Mouse (Mus musculus): ENCODE results near the gene Agpat1. TPM values are rescaled to one million over a fixed set of nuclear protein-coding genes. Genes with fewer than 3 reads are reported as not detected.

Agpat1 gene
- polyA plus RNA-seq, 1 experiment from 2014 or later: 49.3 TPM

GRCm38 (mm10) chr17:34628644-34628967 lies 24.5 kb downstream of the Agpat1 start:
- no peak for ATAC-seq (ENCODE audit: insufficient read depth, low FRiP score, low read depth)
- H3K9ac ChIP-seq: no peak overlapping the region
- H3K4me3 ChIP-seq (replicated peaks): peak overlapping the region; percentile 77
- 30% methylated on average over 5 of the region's 5 CpGs for WGBS
- peak overlapping the region; percentile 95 for H3K27ac ChIP-seq
- peaks cover 50% of the 10 kb centered on the region for H3K4me1 ChIP-seq
- H3K27me3 ChIP-seq (replicated peaks): peaks cover 26% of the 10 kb centered on the region
- peak overlapping the region; percentile 96 for H3K4me2 ChIP-seq
- H3K9me3 ChIP-seq: no peaks in the 10 kb centered on the region
- 0 out of 2 replicates have a peak, but pooled peaks cover 2% of the 10 kb centered on the region for H3K36me3 ChIP-seq

- H3K9me3 ChIP-seq: no peaks in the 10 kb centered on the region
- peak within 1 kb of the TSS; percentile 62; the same call in 1 of the 2 replicates for H3K9ac ChIP-seq
- 0 out of 2 replicates have a peak, but pooled peaks cover 2% of the 10 kb centered on the region for H3K36me3 ChIP-seq
- peaks cover 50% of the 10 kb centered on the region for H3K4me1 ChIP-seq
- peak within 1 kb of the TSS; percentile 95 for H3K27ac ChIP-seq
- 11% methylated on average over 16 of the region's 16 CpGs for WGBS
- H3K4me3 ChIP-seq (replicated peaks): peak within 1 kb of the TSS; percentile 77
- H3K4me2 ChIP-seq: peak within 1 kb of the TSS; percentile 96
- peaks cover 26% of the 10 kb centered on the region for H3K27me3 ChIP-seq (replicated peaks)
- ATAC-seq (ENCODE audit: insufficient read depth, low FRiP score, low read depth): no peak
Observed at GRCm38 (mm10) chr17:34629221-34629751, 25.2 kb downstream of the Agpat1 start, which contains the start of gene Prrt1. TSS of gene Prrt1 (plus strand) at chr17:34629533.

- H3K9ac ChIP-seq: no peak overlapping the region
Observed at GRCm38 (mm10) chr17:34629796-34630603, 25.9 kb downstream of the Agpat1 start.

GRCm38 (mm10) chr17:34630761-34631301 lies 26.8 kb downstream of the Agpat1 start:
- WGBS: 5% methylated on average over 46 of the region's 48 CpGs
- Histone ChIP-seq H3K9me3 (no peaks in the 10 kb centered on the region), H3K4me2 (peak overlapping the region; percentile 84), H3K27me3 (replicated peaks) (peaks cover 26% of the 10 kb centered on the region), H3K36me3 (no peaks in the 10 kb centered on the region), H3K4me3 (replicated peaks) (peak overlapping the region; percentile 41), H3K4me1 (peaks cover 50% of the 10 kb centered on the region), H3K9ac (no peak overlapping the region), H3K27ac (no peak overlapping the region)
- ATAC-seq (ENCODE audit: insufficient read depth, low FRiP score, low read depth): no peak

More at GRCm38 (mm10) chr17:34629796-34630603, 25.9 kb downstream of the Agpat1 start:
- Histone ChIP-seq H3K4me1 (peaks cover 50% of the 10 kb centered on the region), H3K4me2 (peak overlapping the region; percentile 96), H3K4me3 (replicated peaks) (peak overlapping the region; percentile 77), H3K9me3 (no peaks in the 10 kb centered on the region), H3K36me3 (0 out of 2 replicates have a peak, but pooled peaks cover 2% of the 10 kb centered on the region), H3K27ac (no peak overlapping the region), H3K27me3 (replicated peaks) (peaks cover 26% of the 10 kb centered on the region)
- no peak for ATAC-seq (ENCODE audit: insufficient read depth, low FRiP score, low read depth)
- 27% methylated on average over 12 of the region's 12 CpGs for WGBS

GRCm38 (mm10) chr17:34631647-34632046 lies 27.6 kb downstream of the Agpat1 start:
- Histone ChIP-seq H3K4me3 (replicated peaks) (peak overlapping the region; percentile 41), H3K27me3 (replicated peaks) (peaks cover 26% of the 10 kb centered on the region), H3K27ac (no peak overlapping the region), H3K9ac (no peak overlapping the region), H3K4me2 (peak overlapping the region; percentile 84), H3K9me3 (no peaks in the 10 kb centered on the region), H3K36me3 (no peaks in the 10 kb centered on the region), H3K4me1 (peaks cover 41% of the 10 kb centered on the region)
- 11% methylated on average over 12 of the region's 12 CpGs for WGBS
- ATAC-seq (ENCODE audit: insufficient read depth, low FRiP score, low read depth): no peak

- ATAC-seq (ENCODE audit: insufficient read depth, low FRiP score, low read depth): peak; percentile 58
- Histone ChIP-seq H3K4me1 (peaks cover 41% of the 10 kb centered on the region), H3K27ac (peak overlapping the region; percentile 26), H3K9me3 (no peaks in the 10 kb centered on the region), H3K36me3 (no peaks in the 10 kb centered on the region), H3K27me3 (replicated peaks) (peaks cover 26% of the 10 kb centered on the region), H3K4me3 (replicated peaks) (peak overlapping the region; percentile 41), H3K4me2 (peak overlapping the region; percentile 84), H3K9ac (no peak overlapping the region)
- WGBS: under 1% methylated on average over 26 of the region's 26 CpGs
Observed at GRCm38 (mm10) chr17:34632261-34632691, 28.2 kb downstream of the Agpat1 start.

- ATAC-seq (ENCODE audit: insufficient read depth, low FRiP score, low read depth): no peak
- H3K9ac ChIP-seq: no peak overlapping the region
- H3K4me3 ChIP-seq (replicated peaks): no peak overlapping the region
- no peaks in the 10 kb centered on the region for H3K36me3 ChIP-seq
- WGBS: 65% methylated on average over 2 of the region's 2 CpGs
- no peak overlapping the region for H3K27ac ChIP-seq
- H3K4me1 ChIP-seq: peaks cover 23% of the 10 kb centered on the region
- H3K4me2 ChIP-seq: no peak overlapping the region
- H3K9me3 ChIP-seq: no peaks in the 10 kb centered on the region
- peaks cover 14% of the 10 kb centered on the region for H3K27me3 ChIP-seq (replicated peaks)
Observed at GRCm38 (mm10) chr17:34635671-34636070, 31.6 kb downstream of the Agpat1 start.

- no peaks in the 10 kb centered on the region for H3K9me3 ChIP-seq
- WGBS: 64% methylated on average over 3 of the region's 3 CpGs
- H3K4me2 ChIP-seq: no peak overlapping the region
- no peak overlapping the region for H3K4me3 ChIP-seq (replicated peaks)
- no peak overlapping the region for H3K27ac ChIP-seq
- no peaks in the 10 kb centered on the region for H3K27me3 ChIP-seq (replicated peaks)
- H3K9ac ChIP-seq: no peak overlapping the region
- ATAC-seq (ENCODE audit: insufficient read depth, low FRiP score, low read depth): no peak
- H3K36me3 ChIP-seq: no peaks in the 10 kb centered on the region
- H3K4me1 ChIP-seq: peaks cover 10% of the 10 kb centered on the region; the same call in 1 of the 2 replicates
Observed at GRCm38 (mm10) chr17:34637459-34637858, 33.4 kb downstream of the Agpat1 start.

GRCm38 (mm10) chr17:34639461-34640255 lies 35.6 kb downstream of the Agpat1 start:
- no peak overlapping the region for H3K27ac ChIP-seq
- no peak overlapping the region for H3K9ac ChIP-seq
- H3K4me2 ChIP-seq: no peak overlapping the region
- no peak overlapping the region for H3K4me3 ChIP-seq (replicated peaks)
- H3K4me1 ChIP-seq: peaks cover 10% of the 10 kb centered on the region; the same call in 1 of the 2 replicates
- 74% methylated on average over 7 of the region's 7 CpGs for WGBS
- ATAC-seq (ENCODE audit: insufficient read depth, low FRiP score, low read depth): no peak
- H3K36me3 ChIP-seq: no peaks in the 10 kb centered on the region
- H3K27me3 ChIP-seq (replicated peaks): no peaks in the 10 kb centered on the region
- no peaks in the 10 kb centered on the region for H3K9me3 ChIP-seq

GRCm38 (mm10) chr17:34640778-34641601 lies 36.9 kb downstream of the Agpat1 start:
- Histone ChIP-seq H3K4me3 (replicated peaks) (no peak overlapping the region), H3K9me3 (no peaks in the 10 kb centered on the region), H3K4me2 (peak overlapping the region; percentile 9; the same call in 1 of the 2 replicates), H3K27me3 (replicated peaks) (no peaks in the 10 kb centered on the region), H3K36me3 (no peaks in the 10 kb centered on the region), H3K4me1 (peaks cover 19% of the 10 kb centered on the region), H3K9ac (no peak overlapping the region), H3K27ac (peak overlapping the region; percentile 60)
- peak; percentile 38; the same call in 1 of the 2 replicates for ATAC-seq (ENCODE audit: insufficient read depth, low FRiP score, low read depth)
- WGBS: 18% methylated on average over 11 of the region's 11 CpGs

GRCm38 (mm10) chr17:34641945-34642344 lies 37.9 kb downstream of the Agpat1 start:
- no peak overlapping the region for H3K4me2 ChIP-seq
- WGBS: 69% methylated on average over 3 of the region's 3 CpGs
- no peak for ATAC-seq (ENCODE audit: insufficient read depth, low FRiP score, low read depth)
- no peaks in the 10 kb centered on the region for H3K27me3 ChIP-seq (replicated peaks)
- H3K27ac ChIP-seq: no peak overlapping the region
- H3K36me3 ChIP-seq: no peaks in the 10 kb centered on the region
- H3K9ac ChIP-seq: no peak overlapping the region
- no peaks in the 10 kb centered on the region for H3K9me3 ChIP-seq
- no peak overlapping the region for H3K4me3 ChIP-seq (replicated peaks)
- H3K4me1 ChIP-seq: peaks cover 25% of the 10 kb centered on the region
